Mouse (Mus musculus): ENCODE results near the gene Eml2. TPM values are rescaled to one million over a fixed set of nuclear protein-coding genes. Genes with fewer than 3 reads are reported as not detected.

Eml2 gene
- polyA plus RNA-seq, 1 experiment from 2014 or later: 12.5 TPM

GRCm38 (mm10) chr7:19238344-19238743 is 62.1 kb downstream of the Eml2 start:
- Histone ChIP-seq H3K27me3 (no peaks in the 10 kb centered on the region), H3K9ac (replicated peaks) (no peak overlapping the region), H3K36me3 (no peaks in the 10 kb centered on the region), H3K27ac (replicated peaks) (no peak overlapping the region), H3K4me3 (no peak overlapping the region), H3K4me2 (replicated peaks) (no peak overlapping the region), H3K9me3 (no peaks in the 10 kb centered on the region), H3K4me1 (peaks cover 12% of the 10 kb centered on the region)
- no peak for ATAC-seq (replicated peaks)
- 97% methylated on average over 4 of the region's 4 CpGs for WGBS

- Histone ChIP-seq H3K4me1 (peaks cover 15% of the 10 kb centered on the region), H3K9me3 (no peaks in the 10 kb centered on the region), H3K36me3 (no peaks in the 10 kb centered on the region), H3K4me3 (no peak overlapping the region), H3K9ac (replicated peaks) (no peak overlapping the region), H3K27ac (replicated peaks) (no peak overlapping the region), H3K27me3 (no peaks in the 10 kb centered on the region), H3K4me2 (replicated peaks) (no peak overlapping the region)
- WGBS: 0% methylated on average over 1 of the region's 1 CpGs
- peak; percentile 92 for ATAC-seq (replicated peaks)
Observed at GRCm38 (mm10) chr7:19239423-19239822, 63.2 kb downstream of the Eml2 start.

DNA sequence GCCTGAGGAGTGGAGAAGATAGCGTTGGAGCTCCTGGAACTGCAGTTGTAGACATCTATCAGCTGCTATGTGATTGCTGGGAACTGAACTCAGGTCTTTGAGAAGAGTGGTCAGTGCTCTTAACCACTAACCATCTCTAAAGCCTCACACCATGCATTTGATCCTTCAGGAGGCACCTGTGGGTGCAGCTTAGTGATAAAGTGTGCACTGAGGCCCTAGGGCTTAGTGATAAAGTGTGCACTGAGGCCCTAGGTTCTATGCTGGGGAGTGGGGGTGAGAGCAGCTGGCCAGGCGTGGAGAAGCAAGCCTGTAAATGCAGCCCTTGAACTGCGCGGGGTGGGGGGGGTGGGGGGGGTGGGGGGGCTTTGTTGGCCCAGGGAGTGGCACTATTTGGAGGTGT is 63.8 kb downstream of the Eml2 start:
- Histone ChIP-seq H3K9ac (replicated peaks) (no peak overlapping the region), H3K4me3 (no peak overlapping the region), H3K9me3 (no peaks in the 10 kb centered on the region), H3K27me3 (no peaks in the 10 kb centered on the region), H3K36me3 (peaks cover under 1% of the 10 kb centered on the region; the same call in 1 of the 2 replicates), H3K27ac (replicated peaks) (no peak overlapping the region), H3K4me2 (replicated peaks) (no peak overlapping the region), H3K4me1 (peaks cover 15% of the 10 kb centered on the region)
- 55% methylated on average over 4 of the region's 4 CpGs for WGBS
- no peak for ATAC-seq (replicated peaks)

DNA sequence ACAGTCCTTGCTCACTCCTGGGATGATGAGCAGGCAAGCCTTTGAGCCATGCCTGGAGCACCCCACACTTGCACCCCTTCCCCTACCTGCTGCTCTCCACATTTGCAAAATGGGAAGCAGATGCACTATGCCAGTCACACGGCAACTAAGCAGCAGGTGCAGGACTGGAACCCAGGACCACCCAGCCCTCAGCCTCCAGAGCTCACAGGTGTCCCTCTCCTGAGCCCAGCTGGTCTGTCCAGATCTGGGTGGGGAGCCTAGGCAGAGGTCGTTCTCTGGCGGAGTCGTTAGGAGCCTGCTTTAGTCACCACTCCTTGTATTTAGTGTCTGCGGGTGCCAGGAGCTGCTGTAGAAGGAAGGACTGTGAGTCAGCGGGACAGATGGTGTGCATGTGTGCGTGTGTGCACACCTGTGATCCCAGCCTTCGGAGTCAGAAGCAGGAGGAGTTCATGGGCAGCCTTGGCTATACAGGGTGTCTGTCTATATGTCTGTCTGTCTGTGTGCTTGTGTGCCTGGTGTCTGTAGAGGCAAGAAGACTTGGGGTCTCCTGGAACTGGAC is 64.8 kb downstream of the Eml2 start:
- H3K9ac ChIP-seq (replicated peaks): no peak overlapping the region
- H3K4me1 ChIP-seq: peaks cover 15% of the 10 kb centered on the region
- no peak overlapping the region for H3K4me2 ChIP-seq (replicated peaks)
- WGBS: 85% methylated on average over 8 of the region's 8 CpGs
- H3K27ac ChIP-seq (replicated peaks): no peak overlapping the region
- ATAC-seq (replicated peaks): no peak
- no peak overlapping the region for H3K4me3 ChIP-seq
- no peaks in the 10 kb centered on the region for H3K9me3 ChIP-seq
- no peaks in the 10 kb centered on the region for H3K27me3 ChIP-seq
- peaks cover 9% of the 10 kb centered on the region for H3K36me3 ChIP-seq

DNA sequence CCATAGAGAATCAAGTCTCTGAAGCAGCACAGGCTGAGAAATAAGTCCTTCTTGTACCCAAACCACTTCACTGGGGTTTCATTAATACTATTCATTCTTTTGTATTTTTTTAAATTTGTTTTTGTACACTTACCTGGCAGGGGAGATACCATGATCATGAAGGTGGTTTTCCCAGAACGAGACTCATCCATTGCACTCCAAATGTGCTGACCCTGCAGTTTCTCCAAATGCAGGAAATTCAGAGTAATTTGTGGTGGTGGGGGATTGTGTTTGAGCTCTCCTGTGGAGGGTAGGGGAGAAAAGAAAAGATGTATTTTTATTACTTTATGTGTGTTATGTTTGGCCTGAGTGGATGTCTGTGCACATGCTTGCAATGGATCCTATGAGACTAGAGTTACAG is 65.8 kb downstream of the Eml2 start:
- 86% methylated on average over 1 of the region's 1 CpGs for WGBS
- H3K27ac ChIP-seq (replicated peaks): no peak overlapping the region
- H3K27me3 ChIP-seq: no peaks in the 10 kb centered on the region
- H3K9ac ChIP-seq (replicated peaks): no peak overlapping the region
- no peaks in the 10 kb centered on the region for H3K9me3 ChIP-seq
- no peak overlapping the region for H3K4me2 ChIP-seq (replicated peaks)
- ATAC-seq (replicated peaks): no peak
- peaks cover 12% of the 10 kb centered on the region for H3K4me1 ChIP-seq
- peaks cover 12% of the 10 kb centered on the region for H3K36me3 ChIP-seq
- H3K4me3 ChIP-seq: no peak overlapping the region

GRCm38 (mm10) chr7:19243858-19244257 is 67.6 kb downstream of the Eml2 start:
- Histone ChIP-seq H3K36me3 (peaks cover 16% of the 10 kb centered on the region), H3K4me3 (no peak overlapping the region), H3K27me3 (no peaks in the 10 kb centered on the region), H3K9ac (replicated peaks) (no peak overlapping the region), H3K9me3 (no peaks in the 10 kb centered on the region), H3K4me2 (replicated peaks) (no peak overlapping the region), H3K27ac (replicated peaks) (no peak overlapping the region), H3K4me1 (peaks cover 12% of the 10 kb centered on the region)
- ATAC-seq (replicated peaks): no peak
- 29% methylated on average over 5 of the region's 5 CpGs for WGBS

GRCm38 (mm10) chr7:19245083-19245482 is 68.9 kb downstream of the Eml2 start:
- Histone ChIP-seq H3K27ac (replicated peaks) (no peak overlapping the region), H3K4me3 (no peak overlapping the region), H3K27me3 (no peaks in the 10 kb centered on the region), H3K36me3 (peaks cover 16% of the 10 kb centered on the region), H3K9ac (replicated peaks) (no peak overlapping the region), H3K4me1 (0 out of 2 replicates have a peak, but pooled peaks cover 3% of the 10 kb centered on the region), H3K9me3 (no peaks in the 10 kb centered on the region), H3K4me2 (replicated peaks) (no peak overlapping the region)
- WGBS: 84% methylated on average over 3 of the region's 3 CpGs
- ATAC-seq (replicated peaks): no peak

DNA sequence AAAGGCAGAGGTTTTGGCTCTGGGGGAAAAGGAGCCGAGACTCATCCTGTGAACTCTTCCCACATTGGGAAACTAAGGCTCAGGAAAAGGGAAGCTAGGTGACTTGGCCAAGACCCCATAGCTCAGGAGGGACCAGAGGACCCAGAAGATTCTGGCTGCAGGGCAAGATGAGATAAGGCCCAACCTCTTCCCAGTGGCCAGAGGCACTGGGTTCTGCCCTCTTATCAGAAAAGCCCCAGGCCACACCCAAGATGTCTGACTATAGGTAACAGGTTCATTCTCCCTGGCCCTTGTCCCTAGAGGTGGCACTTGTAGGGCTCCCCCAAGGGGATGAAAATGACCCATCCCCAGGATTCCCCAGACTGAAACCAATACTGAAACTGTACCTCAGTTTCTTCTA is 70.6 kb downstream of the Eml2 start:
- H3K9ac ChIP-seq (replicated peaks): no peak overlapping the region
- no peaks in the 10 kb centered on the region for H3K27me3 ChIP-seq
- 94% methylated on average over 1 of the region's 1 CpGs for WGBS
- H3K4me1 ChIP-seq: 0 out of 2 replicates have a peak, but pooled peaks cover 3% of the 10 kb centered on the region
- no peak for ATAC-seq (replicated peaks)
- H3K9me3 ChIP-seq: no peaks in the 10 kb centered on the region
- no peak overlapping the region for H3K4me3 ChIP-seq
- peaks cover 16% of the 10 kb centered on the region for H3K36me3 ChIP-seq
- H3K4me2 ChIP-seq (replicated peaks): no peak overlapping the region
- no peak overlapping the region for H3K27ac ChIP-seq (replicated peaks)

- Histone ChIP-seq H3K4me3 (no peak overlapping the region), H3K9ac (replicated peaks) (no peak overlapping the region), H3K27ac (replicated peaks) (no peak overlapping the region), H3K27me3 (no peaks in the 10 kb centered on the region), H3K9me3 (no peaks in the 10 kb centered on the region), H3K4me1 (0 out of 2 replicates have a peak, but pooled peaks cover 3% of the 10 kb centered on the region), H3K4me2 (replicated peaks) (no peak overlapping the region), H3K36me3 (peaks cover 16% of the 10 kb centered on the region)
- ATAC-seq (replicated peaks): no peak
- WGBS: 96% methylated on average over 2 of the region's 2 CpGs
Observed at GRCm38 (mm10) chr7:19247511-19247910, 71.3 kb downstream of the Eml2 start.

GRCm38 (mm10) chr7:19252078-19252477 is 75.9 kb downstream of the Eml2 start:
- Histone ChIP-seq H3K4me2 (replicated peaks) (no peak overlapping the region), H3K27ac (replicated peaks) (no peak overlapping the region), H3K9me3 (no peaks in the 10 kb centered on the region), H3K9ac (replicated peaks) (no peak overlapping the region), H3K27me3 (no peaks in the 10 kb centered on the region), H3K4me3 (no peak overlapping the region), H3K36me3 (peaks cover 16% of the 10 kb centered on the region), H3K4me1 (no peaks in the 10 kb centered on the region)
- no peak for ATAC-seq (replicated peaks)
- 85% methylated on average over 4 of the region's 4 CpGs for WGBS

DNA sequence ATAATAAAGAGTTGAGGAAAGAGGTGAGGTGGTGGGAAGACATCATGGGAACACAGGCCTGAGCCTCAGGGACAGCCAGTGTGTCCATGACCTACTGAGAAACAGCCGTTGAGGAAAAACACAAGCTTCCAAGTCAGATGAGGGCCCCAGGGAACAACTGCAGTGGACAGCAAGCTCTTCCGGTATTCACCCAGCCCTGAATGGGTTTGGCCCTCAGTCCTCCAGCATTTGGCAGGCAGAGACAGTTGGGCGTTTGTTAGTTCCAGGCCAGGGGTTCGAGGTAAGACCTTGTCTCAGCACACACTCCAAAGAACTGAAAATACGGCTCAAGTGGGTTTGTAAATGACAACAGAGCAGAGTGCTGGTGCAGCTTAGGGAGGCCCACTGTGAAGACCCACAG is 77.2 kb downstream of the Eml2 start:
- 55% methylated on average over 5 of the region's 5 CpGs for WGBS

DNA sequence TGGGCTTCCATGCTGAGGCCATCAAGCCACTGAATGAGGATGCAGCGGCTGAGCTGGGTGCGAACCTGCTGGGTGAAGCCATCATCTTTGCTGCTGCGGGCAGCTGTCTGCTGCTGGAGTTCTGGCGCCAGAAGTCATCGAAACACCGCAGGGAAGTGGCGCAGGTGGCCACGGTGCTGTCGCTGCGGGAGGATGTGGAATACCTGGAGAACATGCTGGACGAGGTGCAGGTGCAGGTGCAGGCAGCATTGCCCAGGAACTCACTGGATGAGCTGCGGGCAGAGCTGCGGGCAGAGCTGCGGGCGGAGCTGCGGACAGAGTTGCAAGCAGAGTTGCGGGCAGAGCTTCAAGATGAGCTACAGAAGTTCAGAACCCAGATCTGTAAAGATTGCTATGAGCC is 79.2 kb downstream of the Eml2 start:
- Histone ChIP-seq H3K4me3 (no peak overlapping the region), H3K27ac (replicated peaks) (no peak overlapping the region), H3K36me3 (peaks cover 40% of the 10 kb centered on the region), H3K9ac (replicated peaks) (no peak overlapping the region), H3K4me1 (no peaks in the 10 kb centered on the region), H3K9me3 (no peaks in the 10 kb centered on the region), H3K4me2 (replicated peaks) (no peak overlapping the region), H3K27me3 (no peaks in the 10 kb centered on the region)
- no peak for ATAC-seq (replicated peaks)
- 90% methylated on average over 17 of the region's 17 CpGs for WGBS

More for the DNA sequence above, 77.2 kb downstream of the Eml2 start:
- Histone ChIP-seq H3K27ac (replicated peaks) (no peak overlapping the region), H3K9me3 (no peaks in the 10 kb centered on the region), H3K4me3 (no peak overlapping the region), H3K36me3 (peaks cover 23% of the 10 kb centered on the region), H3K4me2 (replicated peaks) (no peak overlapping the region), H3K27me3 (no peaks in the 10 kb centered on the region), H3K9ac (replicated peaks) (no peak overlapping the region), H3K4me1 (no peaks in the 10 kb centered on the region)
- ATAC-seq (replicated peaks): no peak

All from forebrain, embryonic 15.5 days (tissue).